Mouse (Mus musculus) stomach, embryonic 14.5 days (tissue): Measurements from ENCODE around the gene Cln5. TPM values are rescaled to one million over a fixed set of nuclear protein-coding genes. Genes with fewer than 3 reads are reported as not detected.
A peak's percentile ranks its signal among the peaks of the same experiment; 100 is the strongest.

Source experiments
- ATAC-seq: fragments of 200-750 bp; cut with Nextera tagmentation; 2 replicates; pipeline ENCODE4 v1.8.0; 2017; ENCODE audit warnings: low read depth, moderate TSS enrichment; ENCODE audit not compliant: insufficient number of reproducible peaks, insufficient read depth, low FRiP score
- H3K27ac ChIP-seq: fragments of 300-500 bp; sonication (generic); 2 replicates; pipeline ENCODE4 v1.5.1; 2014; ENCODE audit warnings: mild to moderate bottlenecking, low read length, moderate library complexity, mixed read lengths
- H3K27me3 ChIP-seq: fragments of 300-500 bp; sonication (generic); 2 replicates; pipeline ENCODE4 v1.6.1; 2014; ENCODE audit warnings: low read length, control low read depth, mixed read lengths; ENCODE audit not compliant: control insufficient read depth, insufficient read depth
- H3K36me3 ChIP-seq: fragments of 300-500 bp; sonication (generic); 2 replicates; pipeline ENCODE4 v1.6.1; 2014; ENCODE audit warnings: mild to moderate bottlenecking, control low read depth, low read length, moderate library complexity, mixed read lengths; ENCODE audit not compliant: control insufficient read depth, insufficient read depth
- H3K4me1 ChIP-seq: fragments of 300-500 bp; sonication (generic); 2 replicates; pipeline ENCODE4 v1.6.1; 2014; ENCODE audit warnings: low read length, control low read depth, mixed read lengths; ENCODE audit not compliant: control insufficient read depth, insufficient read depth
- H3K4me2 ChIP-seq: fragments of 300-500 bp; sonication (generic); replicated peaks from 2 replicates; pipeline ENCODE4 v1.6.1; 2014; ENCODE audit warnings: low read depth, low read length, control low read depth
- H3K4me3 ChIP-seq: fragments of 300-500 bp; sonication (generic); 2 replicates; pipeline ENCODE4 v1.5.1; 2014; ENCODE audit warnings: low read depth, low read length, control low read depth
- H3K9ac ChIP-seq: fragments of 300-500 bp; sonication (generic); replicated peaks from 2 replicates; pipeline ENCODE4 v1.6.1; 2014; ENCODE audit warnings: low read depth, mild to moderate bottlenecking, control low read depth, low read length, moderate library complexity, mixed read lengths
- H3K9me3 ChIP-seq: fragments of 300-500 bp; sonication (generic); 2 replicates; pipeline ENCODE4 v1.6.1; 2016; ENCODE audit warnings: low read depth, low read length, control low read depth; ENCODE audit not compliant: control insufficient read depth
- WGBS: fragments of 180-500 bp; shearing (Covaris S2); extraction: QIAGEN DNeasy Blood & Tissue Kit; methylation state at CpG from one replicate; pipeline ENCODE4 v1.1.7; 2014; 5-methylcytosine and 5-hydroxymethylcytosine counted together
- polyA plus RNA-seq: library from polyadenylated mRNA; unstranded; fragments of >200 nt; fragmentation: Nextera tagmentation; extraction: Ambion mirVana; gene quantifications from 2 replicates; pipeline ENCODE4 v1.2.1, GENCODE M21; 2014

The Cln5 gene
- polyA plus RNA-seq = 30.4 and 31.4 TPM in 2 replicates

GRCm38 (mm10) chr14:103069864-103070611 is at the start of gene Cln5:
Gene Cln5, plus strand, starts transcription at chr14:103070216.
- peak within 1 kb of the TSS; percentile 64 for H3K9ac ChIP-seq
- 0 out of 2 replicates have a peak, but pooled peaks cover 5% of the 10 kb centered on the region for H3K4me1 ChIP-seq
- H3K36me3 ChIP-seq = peaks cover 3% of the 10 kb centered on the region; the same call in 1 of the 2 replicates
- H3K9me3 ChIP-seq = no peaks in the 10 kb centered on the region
- no peaks in the 10 kb centered on the region for H3K27me3 ChIP-seq
- WGBS = under 1% methylated on average over 65 of the region's 65 CpGs
- H3K27ac ChIP-seq = peak within 1 kb of the TSS; percentile 79
- peak; percentile 97 for ATAC-seq
- H3K4me2 ChIP-seq = peak within 1 kb of the TSS; percentile 93
- peak within 1 kb of the TSS; percentile 70 for H3K4me3 ChIP-seq

GRCm38 (mm10) chr14:103029203-103029602 is 40.8 kb upstream of the Cln5 start:
- Histone ChIP-seq H3K9ac (no peak overlapping the region), H3K36me3 (no peaks in the 10 kb centered on the region), H3K27ac (no peak overlapping the region), H3K4me1 (no peaks in the 10 kb centered on the region), H3K4me2 (no peak overlapping the region), H3K9me3 (no peaks in the 10 kb centered on the region), H3K4me3 (no peak overlapping the region), H3K27me3 (no peaks in the 10 kb centered on the region)
- no peak for ATAC-seq
- WGBS = 74% methylated on average over 2 of the region's 2 CpGs

GRCm38 (mm10) chr14:103033271-103033823 is 36.7 kb upstream of the Cln5 start:
- H3K9me3 ChIP-seq = no peaks in the 10 kb centered on the region
- ATAC-seq = no peak
- H3K4me2 ChIP-seq = no peak overlapping the region
- H3K36me3 ChIP-seq = no peaks in the 10 kb centered on the region
- H3K27me3 ChIP-seq = no peaks in the 10 kb centered on the region
- no peak overlapping the region for H3K4me3 ChIP-seq
- no peak overlapping the region for H3K9ac ChIP-seq
- 67% methylated on average over 10 of the region's 10 CpGs for WGBS
- no peaks in the 10 kb centered on the region for H3K4me1 ChIP-seq
- 0 out of 2 replicates have a peak overlapping the region, but pooled peaks have one; percentile 4 for H3K27ac ChIP-seq

- no peak overlapping the region for H3K9ac ChIP-seq
- no peak overlapping the region for H3K4me2 ChIP-seq
- WGBS = 79% methylated on average over 9 of the region's 9 CpGs
- H3K4me1 ChIP-seq = no peaks in the 10 kb centered on the region
- no peaks in the 10 kb centered on the region for H3K27me3 ChIP-seq
- H3K9me3 ChIP-seq = no peaks in the 10 kb centered on the region
- H3K27ac ChIP-seq = no peak overlapping the region
- H3K4me3 ChIP-seq = no peak overlapping the region
- ATAC-seq = no peak
- no peaks in the 10 kb centered on the region for H3K36me3 ChIP-seq
These were observed 35.9 kb upstream of the Cln5 start for GRCm38 (mm10) chr14:103034076-103034475.

- H3K4me3 ChIP-seq = no peak overlapping the region
- no peaks in the 10 kb centered on the region for H3K9me3 ChIP-seq
- no peak overlapping the region for H3K9ac ChIP-seq
- H3K4me2 ChIP-seq = no peak overlapping the region
- 86% methylated on average over 3 of the region's 3 CpGs for WGBS
- H3K27me3 ChIP-seq = no peaks in the 10 kb centered on the region
- ATAC-seq = no peak
- no peaks in the 10 kb centered on the region for H3K36me3 ChIP-seq
- H3K27ac ChIP-seq = no peak overlapping the region
- H3K4me1 ChIP-seq = no peaks in the 10 kb centered on the region
These were observed 33.0 kb upstream of the Cln5 start for GRCm38 (mm10) chr14:103037016-103037415.

GRCm38 (mm10) chr14:103046677-103047076 is 23.3 kb upstream of the Cln5 start, which contains the start of gene Acod1:
Gene Acod1, plus strand, starts transcription at chr14:103046977.
- H3K27ac ChIP-seq = no peak within 1 kb of the TSS
- WGBS = 81% methylated on average over 2 of the region's 2 CpGs
- no peaks in the 10 kb centered on the region for H3K4me1 ChIP-seq
- H3K9ac ChIP-seq = no peak within 1 kb of the TSS
- H3K9me3 ChIP-seq = no peaks in the 10 kb centered on the region
- H3K4me2 ChIP-seq = no peak within 1 kb of the TSS
- H3K4me3 ChIP-seq = no peak within 1 kb of the TSS
- H3K36me3 ChIP-seq = no peaks in the 10 kb centered on the region
- no peaks in the 10 kb centered on the region for H3K27me3 ChIP-seq
- no peak for ATAC-seq

GRCm38 (mm10) chr14:103048292-103049086 is 21.5 kb upstream of the Cln5 start:
- no peaks in the 10 kb centered on the region for H3K36me3 ChIP-seq
- WGBS = 82% methylated on average over 11 of the region's 11 CpGs
- H3K4me1 ChIP-seq = no peaks in the 10 kb centered on the region
- no peak for ATAC-seq
- H3K9me3 ChIP-seq = no peaks in the 10 kb centered on the region
- no peak overlapping the region for H3K4me3 ChIP-seq
- no peaks in the 10 kb centered on the region for H3K27me3 ChIP-seq
- H3K27ac ChIP-seq = no peak overlapping the region
- no peak overlapping the region for H3K4me2 ChIP-seq
- H3K9ac ChIP-seq = no peak overlapping the region

GRCm38 (mm10) chr14:103051159-103051769 is 18.8 kb upstream of the Cln5 start:
- no peaks in the 10 kb centered on the region for H3K36me3 ChIP-seq
- WGBS = 39% methylated on average over 8 of the region's 8 CpGs
- ATAC-seq = 0 out of 2 replicates have a peak, but pooled peaks have one; percentile 67
- H3K9ac ChIP-seq = no peak overlapping the region
- H3K4me2 ChIP-seq = no peak overlapping the region
- no peaks in the 10 kb centered on the region for H3K27me3 ChIP-seq
- H3K4me1 ChIP-seq = no peaks in the 10 kb centered on the region
- no peaks in the 10 kb centered on the region for H3K9me3 ChIP-seq
- no peak overlapping the region for H3K27ac ChIP-seq
- no peak overlapping the region for H3K4me3 ChIP-seq
